19 mouse cellular contexts compared by ENCODE assay signal in the genomic region with DNA sequence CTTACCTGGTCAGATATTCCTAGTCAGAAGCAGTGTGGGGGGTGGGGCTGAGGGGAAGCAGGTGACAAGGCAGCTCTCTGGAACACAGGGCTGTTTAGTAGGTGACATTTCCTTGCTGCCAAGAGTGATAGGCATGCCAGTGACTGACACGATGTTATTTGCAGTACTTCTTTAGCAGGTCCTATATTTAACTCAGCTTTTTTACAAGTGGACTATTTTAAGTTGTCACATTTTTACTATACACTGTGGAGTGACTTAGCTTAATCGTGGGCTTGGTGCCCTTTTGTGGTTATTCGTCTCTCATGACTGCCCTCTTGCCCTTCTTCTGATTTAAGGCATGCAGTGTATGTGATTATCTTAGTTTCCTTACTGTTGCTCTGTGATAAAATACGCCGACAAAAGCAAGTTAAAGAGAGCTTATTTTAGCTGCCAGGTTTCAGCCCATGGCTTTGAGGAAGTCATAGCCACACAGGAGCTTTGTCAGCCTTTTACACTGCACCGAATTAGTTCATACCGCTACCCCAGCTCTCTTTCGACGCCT. TPM values are rescaled to one million over a fixed set of nuclear protein-coding genes. Genes with fewer than 3 reads are reported as not detected.
DNase-seq lines count a peak whose midpoint lies in the region; ATAC-seq and TF ChIP-seq lines count a peak whose summit lies in the region.
"Had no signal": no experiment of that assay in that cellular context is flagged by ENCODE, and none has a peak within 500 bp of the region (broad histone marks: within the 10 kb centered on the region; RNA-seq: fewer than 3 reads in every experiment).

No protein-coding gene starts in this region.

- TF ChIP-seq POLR2A in bone marrow macrophage, adult 2 months (IDR thresholded peaks at IDR 0.05; ENCODE audit: borderline replicate concordance, low read depth, low read length): no peak

- H3K4me1 ChIP-seq in bone marrow macrophage, adult 2 months (ENCODE audit: control insufficient read depth, insufficient read depth, low read length): peaks cover 22% of the 10 kb centered on the region
- H3K4me1 ChIP-seq: embryonic facial prominence, embryonic 15.5 days; forebrain, embryonic 15.5 days; limb, embryonic 13.5 days had no signal

- H3K27ac ChIP-seq in bone marrow macrophage, adult 2 months (ENCODE audit: insufficient read depth, low read depth, low read length): peak overlapping the region; percentile 70
- H3K27ac ChIP-seq: embryonic facial prominence, embryonic 15.5 days; forebrain, embryonic 15.5 days; limb, embryonic 13.5 days had no signal

- no peak for TF ChIP-seq CTCF in bone marrow macrophage, adult 2 months (IDR thresholded peaks at IDR 0.05; ENCODE audit: low read depth, low read length)

- intact Hi-C loops in heart, postnatal 14 days (cut with DNase I): no loop called here

- DNase-seq in cerebellum, adult 11 months: no peak
- DNase-seq in heart, adult 8-10 months (ENCODE audit: low spot score): peak; percentile 64
- peak; percentile 39 to 57 for DNase-seq in heart, postnatal 14 days
- no peak for DNase-seq in lung, postnatal 25 days (ENCODE audit: low spot score)
- DNase-seq in urinary bladder, postnatal 14 days (ENCODE audit: low spot score): no peak
- DNase-seq in adrenal gland, adult 18-20 months (ENCODE audit: low spot score in 2 of 2): no peak
- DNase-seq: adrenal gland, adult 8-10 months; cerebellum, postnatal 36 days; lung, adult 2 months; spleen, adult 18-20 months; thymus, postnatal 4 days had no signal

- 0 out of 2 replicates have a peak, but pooled peaks have one; percentile 20 for ATAC-seq in cerebellum, adult (ENCODE audit: insufficient number of reproducible peaks, low FRiP score, low TSS enrichment)
- ATAC-seq: forebrain, embryonic 15.5 days; Patski had no signal

- no peak overlapping the region for H3K4me3 ChIP-seq in bone marrow macrophage, adult 2 months (ENCODE audit: insufficient read depth, low read length)
- H3K4me3 ChIP-seq: embryonic facial prominence, embryonic 15.5 days; forebrain, embryonic 15.5 days; limb, embryonic 13.5 days had no signal

RNA-seq across cellular contexts. Expression of gene Rxfp1, which starts 47.5 kb away (rescaled TPM):
- polyA plus RNA-seq in bone marrow macrophage, adult 2 months (2012; ENCODE audit: insufficient read depth, insufficient read length, missing spikeins): not detected in 2 replicates
- total RNA-seq in heart, adult 8-10 months (2022): 1 to 10 TPM; 1.0 to 2.1 (median 2.0) TPM
- total RNA-seq in heart, postnatal 14 days (2021): 1 to 10 TPM; 1.6 to 2.2 TPM
- not detected for total RNA-seq in adrenal gland, adult 18-20 months (2021)
- total RNA-seq: megakaryocyte-erythroid progenitor cell, adult 5-6 weeks had no signal
- polyA plus RNA-seq: kidney, embryonic 16.5 days had no signal

Comparison
In these comparisons a context has a peak if more than half of its experiments do, and no peak if none do; other contexts are left out.
1. DNase-seq: peak in heart, adult 8-10 months (single experiment) and heart, postnatal 14 days (2 of 2); none in cerebellum, adult 11 months (single experiment), lung, postnatal 25 days (single experiment), urinary bladder, postnatal 14 days (single experiment) and adrenal gland, adult 18-20 months (0 of 2).